Mouse (Mus musculus) testis, adult 2 months (tissue): ENCODE measurements around the gene Tiam1.

Experiments used
- CTCF ChIP-seq: fragments of 200-500 bp; IDR thresholded peaks from 2 replicates; pipeline ENCODE4 v1.5.1; 2012; ENCODE audit warnings: low read depth, mild to moderate bottlenecking, inconsistent platforms, low read length, moderate library complexity; ENCODE audit not compliant: control insufficient read depth, insufficient read depth, insufficient replicate concordance
- POLR2A ChIP-seq: fragments of 200-500 bp; IDR thresholded peaks from 2 replicates; pipeline ENCODE4 v1.6.1; 2012; ENCODE audit warnings: low read depth, mild to moderate bottlenecking, inconsistent platforms, low read length, moderate library complexity; ENCODE audit not compliant: control insufficient read depth

- TF ChIP-seq CTCF, result no peak
- TF ChIP-seq POLR2A, result no peak
Observed at GRCm38 (mm10) chr16:89954114-89954513, 189.5 kb downstream of the Tiam1 start.
